31 mouse cellular contexts compared by ENCODE assay signal in the genomic region with DNA sequence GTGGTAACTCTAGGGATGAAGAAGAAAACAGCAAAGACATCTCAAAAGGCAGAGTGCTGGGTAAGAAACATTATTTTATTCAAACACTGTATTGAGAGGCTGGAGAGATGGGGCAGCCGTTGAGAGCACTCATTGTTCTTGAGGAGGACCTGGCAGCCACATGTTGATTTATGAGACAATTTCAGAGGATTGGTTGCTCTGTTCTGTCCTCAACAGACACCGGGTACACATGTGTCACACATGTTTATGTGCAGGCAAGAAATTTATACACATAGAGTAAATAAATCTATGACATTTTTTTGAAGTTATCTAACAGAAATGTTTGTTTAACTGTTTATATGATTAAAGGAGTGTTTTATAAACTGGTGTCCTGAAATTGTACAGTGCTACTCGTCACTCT. TPM values are rescaled to one million over a fixed set of nuclear protein-coding genes. Genes with fewer than 3 reads are reported as not detected.
DNase-seq lines count a peak whose midpoint lies in the region; ATAC-seq lines count a peak whose summit lies in the region.
"Had no signal": no experiment of that assay in that cellular context is flagged by ENCODE, and none has a peak within 500 bp of the region (broad histone marks: within the 10 kb centered on the region; RNA-seq: fewer than 3 reads in every experiment).

No protein-coding gene starts in this region.

- H3K4me2 ChIP-seq in embryonic facial prominence, embryonic 14.5 days (ENCODE audit: low read depth, low read length): no peak overlapping the region
- no peak overlapping the region for H3K4me2 ChIP-seq in lung, embryonic 15.5 days
- H3K4me2 ChIP-seq: embryonic facial prominence, embryonic 12.5 days; embryonic facial prominence, embryonic 15.5 days; forebrain, embryonic 12.5 days had no signal

- H3K27me3 ChIP-seq in embryonic facial prominence, embryonic 14.5 days (replicated peaks; ENCODE audit: control insufficient read depth, insufficient read depth, low read length): no peaks in the 10 kb centered on the region
- no peaks in the 10 kb centered on the region for H3K27me3 ChIP-seq in embryonic facial prominence, embryonic 10.5 days (replicated peaks; ENCODE audit: low read depth, poor library complexity, severe bottlenecking)
- H3K27me3 ChIP-seq in lung, embryonic 15.5 days: 0 out of 2 replicates have a peak, but pooled peaks cover 3% of the 10 kb centered on the region
- H3K27me3 ChIP-seq: embryonic facial prominence, embryonic 12.5 days; embryonic facial prominence, embryonic 15.5 days; forebrain, embryonic 12.5 days had no signal

- WGBS in embryonic facial prominence, embryonic 14.5 days: 38% methylated on average over 3 of the region's 3 CpGs
- 54% methylated on average over 3 of the region's 3 CpGs for WGBS in embryonic facial prominence, embryonic 10.5 days
- WGBS in lung, embryonic 15.5 days: 19% methylated on average over 3 of the region's 3 CpGs

- DNase-seq in embryonic facial prominence, embryonic 14.5 days (ENCODE audit: low spot score): peak; percentile 10
- DNase-seq in embryonic facial prominence, embryonic 10.5 days (ENCODE audit: low spot score): no peak
- no peak for DNase-seq in lung, postnatal 10 days
- peak; percentile 18 for DNase-seq in embryo, embryonic 10.5 days (ENCODE audit: low spot score)
- DNase-seq in embryo, embryonic 11 days: peak; percentile 7
- no peak for DNase-seq in urinary bladder, postnatal 25 days (ENCODE audit: low spot score)
- DNase-seq: adrenal gland, adult 2 months; adrenal gland, postnatal 10 days; adrenal gland, postnatal 25 days; cerebellum, adult 11 months; cerebellum, adult 18-20 months; cerebellum, adult 8-10 months; cerebellum, adult 9-11 months; cerebellum, postnatal 14 days; cerebellum, postnatal 36 days had no signal

- ATAC-seq in embryonic facial prominence, embryonic 14.5 days (ENCODE audit: low read depth): no peak
- ATAC-seq in lung, embryonic 15.5 days (ENCODE audit: borderline replicate concordance, extremely low read depth, low FRiP score, low TSS enrichment): peak; percentile 65; the same call in 1 of the 2 replicates
- ATAC-seq in granulocyte monocyte progenitor cell, adult 5-6 weeks (replicated peaks; ENCODE audit: poor library complexity, severe bottlenecking): no peak
- ATAC-seq: forebrain, embryonic 14.5 days; forebrain, embryonic 16.5 days had no signal

- H3K36me3 ChIP-seq in embryonic facial prominence, embryonic 14.5 days (ENCODE audit: control insufficient read depth, insufficient read depth, low read length): no peaks in the 10 kb centered on the region
- H3K36me3 ChIP-seq in embryonic facial prominence, embryonic 10.5 days (replicated peaks): no peaks in the 10 kb centered on the region
- H3K36me3 ChIP-seq in lung, embryonic 15.5 days: no peaks in the 10 kb centered on the region
- H3K36me3 ChIP-seq: embryonic facial prominence, embryonic 12.5 days; embryonic facial prominence, embryonic 15.5 days; forebrain, embryonic 10.5 days; forebrain, embryonic 12.5 days had no signal

- no peak overlapping the region for H3K9ac ChIP-seq in embryonic facial prominence, embryonic 14.5 days (ENCODE audit: low read depth, low read length)
- H3K9ac ChIP-seq in lung, embryonic 15.5 days: no peak overlapping the region
- H3K9ac ChIP-seq: embryonic facial prominence, embryonic 12.5 days; embryonic facial prominence, embryonic 15.5 days; forebrain, embryonic 12.5 days had no signal

- H3K4me1 ChIP-seq in embryonic facial prominence, embryonic 14.5 days (ENCODE audit: control insufficient read depth, insufficient read depth, low read length): no peaks in the 10 kb centered on the region
- H3K4me1 ChIP-seq in embryonic facial prominence, embryonic 10.5 days: no peaks in the 10 kb centered on the region
- H3K4me1 ChIP-seq in lung, embryonic 15.5 days: no peaks in the 10 kb centered on the region
- H3K4me1 ChIP-seq: embryonic facial prominence, embryonic 12.5 days; embryonic facial prominence, embryonic 15.5 days; forebrain, embryonic 10.5 days; forebrain, embryonic 12.5 days had no signal

- H3K27ac ChIP-seq in embryonic facial prominence, embryonic 14.5 days (replicated peaks; ENCODE audit: low read depth, low read length): no peak overlapping the region
- no peak overlapping the region for H3K27ac ChIP-seq in embryonic facial prominence, embryonic 10.5 days (replicated peaks)
- no peak overlapping the region for H3K27ac ChIP-seq in lung, embryonic 15.5 days
- H3K27ac ChIP-seq: embryonic facial prominence, embryonic 12.5 days; embryonic facial prominence, embryonic 15.5 days; forebrain, embryonic 10.5 days; forebrain, embryonic 12.5 days had no signal

- no peak overlapping the region for H3K4me3 ChIP-seq in embryonic facial prominence, embryonic 14.5 days (ENCODE audit: low read depth, low read length)
- no peak overlapping the region for H3K4me3 ChIP-seq in embryonic facial prominence, embryonic 10.5 days
- no peak overlapping the region for H3K4me3 ChIP-seq in lung, embryonic 15.5 days
- H3K4me3 ChIP-seq: embryonic facial prominence, embryonic 12.5 days; embryonic facial prominence, embryonic 15.5 days; erythroblast, embryonic 14.5 days; forebrain, embryonic 10.5 days; forebrain, embryonic 12.5 days had no signal

- no peaks in the 10 kb centered on the region for H3K9me3 ChIP-seq in embryonic facial prominence, embryonic 14.5 days (ENCODE audit: control insufficient read depth, low read length)
- no peaks in the 10 kb centered on the region for H3K9me3 ChIP-seq in embryonic facial prominence, embryonic 10.5 days
- no peaks in the 10 kb centered on the region for H3K9me3 ChIP-seq in lung, embryonic 15.5 days
- H3K9me3 ChIP-seq: embryonic facial prominence, embryonic 12.5 days; embryonic facial prominence, embryonic 15.5 days; forebrain, embryonic 10.5 days; forebrain, embryonic 12.5 days had no signal

RNA-seq across cellular contexts. Expression of gene 4933409G03Rik, which starts 10.6 kb away (rescaled TPM):
- polyA plus RNA-seq in embryonic facial prominence, embryonic 14.5 days (2014; fragmentation: Nextera tagmentation; extraction: Ambion mirVana): not detected in 2 replicates
- not detected in 2 replicates for polyA plus RNA-seq in embryonic facial prominence, embryonic 10.5 days (2016; fragmentation: Nextera tagmentation; extraction: Ambion mirVana)
- polyA plus RNA-seq in lung, embryonic 15.5 days (2015; fragmentation: Nextera tagmentation; extraction: Ambion mirVana): not detected in 2 replicates
- not detected in 2 replicates for total RNA-seq in granulocyte monocyte progenitor cell, adult 5-6 weeks (2014; fragmentation: Nextera tagmentation)
- total RNA-seq in granulocyte monocyte progenitor cell, adult 5-6 weeks (2017): not detected in 2 replicates
- total RNA-seq: adrenal gland, adult 2 months; adrenal gland, postnatal 10 days; adrenal gland, postnatal 25 days; adrenal gland, postnatal 4 days; common myeloid progenitor, adult 5-6 weeks; ES-E14; MEL had no signal
- polyA plus RNA-seq: adrenal gland, adult 2 months; brain, embryonic 14.5 days; C2C12; embryonic facial prominence, embryonic 12.5 days; embryonic facial prominence, embryonic 15.5 days; erythroblast, embryonic 14.5 days; forebrain, embryonic 10.5 days; forebrain, embryonic 12.5 days; forebrain, embryonic 14.5 days; forebrain, embryonic 16.5 days; frontal cortex, adult 2 months had no signal

Comparison
In these comparisons a context has a peak if more than half of its experiments do, and no peak if none do; other contexts are left out.
1. DNase-seq: peak in embryonic facial prominence, embryonic 14.5 days (single experiment), embryo, embryonic 10.5 days (single experiment) and embryo, embryonic 11 days (single experiment); none in embryonic facial prominence, embryonic 10.5 days (single experiment), lung, postnatal 10 days (single experiment) and urinary bladder, postnatal 25 days (single experiment).